Mouse (Mus musculus) cerebellum, postnatal 14 days (tissue): ENCODE measurements around the gene Akap2.
A peak's percentile ranks its signal among the peaks of the same experiment; 100 is the strongest.

Experiments
- DNase-seq, 2 experiments: peaks; one replicate each; pipeline ENCODE4 v3.0.0; 2021; ENCODE audit warnings: mixed read lengths in 2 of 2

Akap2 gene

GRCm38 (mm10) chr4:57839343-57839742 is 121.9 kb downstream of the Akap2 start:
- DNase-seq: no peak

GRCm38 (mm10) chr4:57841911-57842310 is 124.5 kb downstream of the Akap2 start:
- DNase-seq: no peak

GRCm38 (mm10) chr4:57842472-57843305 is 125.2 kb downstream of the Akap2 start:
- DNase-seq: peak in 1 of 2 experiments; percentile 16

GRCm38 (mm10) chr4:57845031-57845431 is 127.6 kb downstream of the Akap2 start:
- peak; percentile 13 to 16 for DNase-seq

- DNase-seq: no peak
These were observed 128.2 kb downstream of the Akap2 start for GRCm38 (mm10) chr4:57845541-57846210.

- no peak for DNase-seq
These were observed 129.0 kb downstream of the Akap2 start for GRCm38 (mm10) chr4:57846381-57846990.

GRCm38 (mm10) chr4:57846991-57847422 is 129.6 kb downstream of the Akap2 start:
- peak in 1 of 2 experiments; percentile 7 for DNase-seq

- DNase-seq: no peak
These were observed 130.2 kb downstream of the Akap2 start for GRCm38 (mm10) chr4:57847676-57848075.

GRCm38 (mm10) chr4:57849465-57849864 is 132.0 kb downstream of the Akap2 start:
- DNase-seq: no peak

GRCm38 (mm10) chr4:57851731-57852130 is 134.3 kb downstream of the Akap2 start:
- no peak for DNase-seq

GRCm38 (mm10) chr4:57852461-57853040 is 135.1 kb downstream of the Akap2 start:
- DNase-seq: no peak

GRCm38 (mm10) chr4:57854181-57854580 is 136.7 kb downstream of the Akap2 start:
- DNase-seq: no peak

- DNase-seq: no peak
These were observed 138.0 kb downstream of the Akap2 start for GRCm38 (mm10) chr4:57855281-57855941.

GRCm38 (mm10) chr4:57856673-57857072 is 139.2 kb downstream of the Akap2 start:
- DNase-seq: no peak

GRCm38 (mm10) chr4:57860204-57860611 is 142.8 kb downstream of the Akap2 start:
- DNase-seq: no peak

- no peak for DNase-seq
These were observed 143.7 kb downstream of the Akap2 start for GRCm38 (mm10) chr4:57861166-57861565.

GRCm38 (mm10) chr4:57861856-57862255 is 144.4 kb downstream of the Akap2 start:
- DNase-seq: no peak

- no peak for DNase-seq
These were observed 145.0 kb downstream of the Akap2 start for GRCm38 (mm10) chr4:57862269-57862986.

- no peak for DNase-seq
These were observed 148.6 kb downstream of the Akap2 start for GRCm38 (mm10) chr4:57866088-57866487.

- no peak for DNase-seq
These were observed 149.5 kb downstream of the Akap2 start for GRCm38 (mm10) chr4:57866990-57867389.

GRCm38 (mm10) chr4:57867454-57867853 is 150.0 kb downstream of the Akap2 start:
- no peak for DNase-seq

GRCm38 (mm10) chr4:57879137-57879536 is 161.7 kb downstream of the Akap2 start:
- DNase-seq: no peak
